Mouse (Mus musculus): ENCODE results near the gene Gsta3. TPM values are rescaled to one million over a fixed set of nuclear protein-coding genes. Genes with fewer than 3 reads are reported as not detected.
A peak's percentile ranks its signal among the peaks of the same experiment; 100 is the strongest.
"Not testable (repeated sequence)": the region's sequence is repeated elsewhere in the genome, so short reads cannot be mapped to it uniquely, and the experiment has no call there.

The Gsta3 gene
- total RNA-seq, 2 experiments from 2014 or later: not detected

DNA sequence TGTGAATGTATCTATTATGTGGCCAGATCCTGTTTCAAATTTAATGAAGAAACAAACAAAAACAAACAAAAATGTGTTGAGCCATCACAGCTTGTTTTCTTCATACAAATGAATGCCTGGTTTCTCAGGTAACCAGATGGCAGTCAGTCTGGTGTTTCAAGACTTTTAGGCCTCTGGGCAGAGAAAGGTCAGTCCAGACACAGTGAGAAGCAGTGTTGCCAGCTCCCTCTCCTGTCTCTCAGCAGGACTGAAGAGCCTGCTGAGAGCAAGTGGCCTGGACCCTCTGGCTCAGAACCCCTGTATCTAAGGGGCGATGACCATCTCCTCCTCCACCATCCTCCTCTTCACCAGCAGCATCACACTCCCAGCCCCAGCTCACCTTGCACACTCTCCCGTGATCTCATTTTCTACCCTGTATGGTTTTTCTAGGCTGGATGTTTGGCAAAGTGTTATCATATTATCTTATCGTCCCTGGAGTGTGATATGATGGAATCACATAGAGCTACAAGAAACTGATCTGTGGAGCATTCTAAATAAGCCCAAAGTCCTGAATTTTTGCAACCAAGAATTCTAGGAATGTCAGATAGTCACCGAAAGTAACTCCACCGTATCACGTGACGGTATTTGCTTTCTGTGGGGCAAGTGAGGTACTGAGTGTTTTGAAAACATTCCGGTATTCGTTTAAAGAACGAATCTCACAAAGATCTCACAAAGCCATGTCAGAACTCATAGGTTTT lies 12.3 kb downstream of the Gsta3 start:
- ATAC-seq (replicated peaks; ENCODE audit: low FRiP score, poor library complexity, severe bottlenecking): no peak

DNA sequence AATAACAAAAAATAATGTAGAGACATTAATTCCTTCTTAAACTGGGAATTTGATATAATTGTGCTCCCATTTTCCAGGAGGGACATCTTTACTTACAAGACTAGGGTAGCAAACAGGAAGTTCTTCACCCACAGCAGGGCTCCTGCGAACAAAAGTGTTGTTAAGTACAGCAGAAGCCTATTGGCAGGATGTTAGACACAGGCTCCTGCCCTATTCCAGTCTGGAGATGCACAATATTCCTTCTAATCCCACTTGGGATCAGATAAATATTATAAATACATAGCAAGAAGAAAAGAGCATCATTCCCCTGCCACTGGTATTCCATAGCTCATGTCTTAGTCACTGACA lies 12.9 kb downstream of the Gsta3 start:
- no peak for ATAC-seq (replicated peaks; ENCODE audit: low FRiP score, poor library complexity, severe bottlenecking)

DNA sequence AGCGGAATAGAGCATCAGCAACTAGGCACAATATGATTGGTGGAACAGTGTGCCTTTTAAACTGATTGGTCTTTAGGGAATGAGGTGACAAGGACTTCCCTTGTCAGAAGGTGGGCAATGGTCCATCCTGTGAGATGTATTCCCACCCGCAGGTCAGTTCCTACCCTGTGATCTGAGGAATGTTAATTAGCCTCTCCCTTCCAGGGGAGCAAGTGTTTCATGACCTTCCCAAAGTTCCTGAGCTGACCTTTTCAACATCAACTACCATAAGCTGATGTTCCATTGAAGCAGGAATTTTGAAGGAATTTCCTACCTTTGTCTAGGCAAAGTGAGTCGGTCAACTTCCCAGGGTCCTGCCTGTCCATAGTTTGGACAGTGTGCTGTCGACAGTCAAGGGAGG lies 13.5 kb downstream of the Gsta3 start:
- no peak for ATAC-seq (replicated peaks; ENCODE audit: low FRiP score, poor library complexity, severe bottlenecking)

DNA sequence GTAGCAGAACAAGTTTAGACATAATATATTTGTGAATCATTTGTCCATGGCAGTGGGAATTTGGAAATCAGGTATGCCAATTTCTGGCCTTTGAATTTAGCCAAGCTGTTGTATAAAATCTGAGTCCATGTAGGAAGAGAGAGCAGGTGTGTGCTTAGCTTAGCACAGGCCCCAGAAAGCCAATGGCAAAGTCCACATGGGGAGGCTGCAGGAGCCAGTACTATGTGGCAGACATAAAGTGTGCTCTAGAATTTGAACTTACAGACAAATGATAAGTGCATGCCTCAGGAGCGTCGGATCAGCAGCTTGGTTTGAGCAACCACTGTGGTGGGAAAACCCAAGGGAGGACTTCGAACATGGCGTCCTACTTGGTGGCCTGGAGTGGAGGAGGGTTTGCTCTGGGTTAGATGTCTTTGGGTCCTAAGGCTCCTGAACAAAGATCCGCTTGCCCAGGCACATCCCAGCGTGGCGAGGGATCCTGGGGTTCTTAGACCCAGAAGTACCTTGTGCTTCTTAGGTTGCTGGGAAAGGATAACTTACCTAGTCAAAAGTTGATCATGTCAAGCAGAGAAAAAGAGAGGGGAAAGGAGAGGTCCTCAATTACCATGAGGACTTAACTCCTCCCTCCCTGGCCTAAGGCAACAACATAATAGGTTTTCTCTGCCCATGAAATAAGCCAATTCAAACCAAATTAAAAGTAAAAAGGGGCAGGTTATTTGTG lies 15.4 kb downstream of the Gsta3 start:
- ATAC-seq (replicated peaks; ENCODE audit: low FRiP score, poor library complexity, severe bottlenecking): no peak

DNA sequence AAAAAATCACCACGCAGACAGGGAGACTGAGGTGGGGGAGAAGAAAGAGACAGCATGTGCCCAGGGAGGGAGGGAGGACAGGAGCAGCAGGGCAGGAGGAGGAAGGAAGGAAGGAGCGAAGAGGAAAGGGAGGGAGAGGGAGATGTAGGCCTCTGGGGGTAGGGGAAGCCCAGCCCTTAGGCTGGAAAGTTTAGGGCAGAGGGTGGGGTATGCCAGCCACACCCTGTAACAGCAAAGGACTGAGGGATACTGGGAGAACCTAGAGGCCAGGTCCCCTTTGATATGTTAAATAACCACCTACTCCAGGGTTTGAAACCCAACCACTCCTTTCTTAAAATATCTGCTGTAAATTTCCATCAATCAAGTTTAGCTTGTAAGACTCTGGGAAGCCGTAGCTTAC lies 16.0 kb downstream of the Gsta3 start:
- ATAC-seq (replicated peaks; ENCODE audit: low FRiP score, poor library complexity, severe bottlenecking): no peak

DNA sequence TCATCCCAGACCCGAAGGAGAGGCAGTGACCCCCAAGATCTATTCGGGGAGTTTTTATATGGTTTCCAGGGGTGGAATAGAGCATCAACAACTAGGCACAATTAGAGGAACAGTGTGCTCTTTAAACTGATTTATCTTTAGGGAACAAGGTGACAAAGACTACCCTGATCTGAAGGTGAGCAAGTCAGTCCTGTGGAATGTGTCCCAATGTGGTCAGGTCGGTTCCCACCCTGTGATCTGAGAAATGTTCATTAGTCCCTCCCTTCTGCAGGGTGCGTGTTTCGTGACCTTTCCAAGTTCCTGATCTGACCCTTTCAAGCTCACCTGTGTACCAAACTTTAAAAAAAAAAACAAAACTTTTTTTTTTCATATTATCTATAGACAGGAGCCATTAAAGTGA lies 16.5 kb downstream of the Gsta3 start:
- no peak for ATAC-seq (replicated peaks; ENCODE audit: low FRiP score, poor library complexity, severe bottlenecking)

DNA sequence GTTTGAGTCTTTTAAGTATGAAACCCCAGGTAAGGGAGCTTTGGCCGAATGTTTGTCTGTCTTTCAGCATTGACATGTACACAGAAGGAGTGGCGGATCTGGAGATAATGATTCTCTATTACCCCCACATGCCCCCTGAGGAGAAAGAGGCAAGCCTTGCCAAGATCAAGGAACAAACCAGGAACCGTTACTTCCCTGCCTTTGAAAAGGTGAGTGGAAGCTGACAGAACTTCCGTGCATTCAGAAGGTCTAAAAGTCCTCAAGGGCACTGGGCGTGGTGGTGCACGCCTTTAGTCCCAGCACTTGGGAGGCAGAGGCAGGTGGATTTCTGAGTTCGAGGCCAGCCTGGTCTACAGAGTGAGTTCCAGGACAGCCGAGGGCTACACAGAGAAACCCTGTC lies 19.6 kb downstream of the Gsta3 start:
- ATAC-seq (replicated peaks; ENCODE audit: low FRiP score, poor library complexity, severe bottlenecking): not testable (repeated sequence)

DNA sequence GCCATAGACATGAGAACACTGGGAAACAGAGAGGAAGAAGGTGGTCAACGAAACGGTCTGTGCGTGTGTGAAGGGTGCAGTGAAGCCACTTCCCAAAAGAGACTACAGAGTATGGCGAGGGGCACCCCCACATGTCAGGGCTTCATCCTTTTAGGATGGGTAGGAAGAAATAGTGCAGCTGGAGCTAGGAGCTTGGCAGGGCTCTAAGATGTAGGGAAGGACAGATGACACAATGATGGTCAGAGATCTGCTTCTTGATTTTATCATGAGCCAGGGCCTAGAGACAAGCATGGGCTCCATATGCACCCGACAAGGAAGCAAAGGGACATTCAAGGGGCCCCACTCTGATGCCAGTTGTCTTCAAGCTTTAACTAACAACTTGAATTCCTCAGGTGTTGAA lies 22.0 kb downstream of the Gsta3 start:
- no peak for ATAC-seq (replicated peaks; ENCODE audit: low FRiP score, poor library complexity, severe bottlenecking)

DNA sequence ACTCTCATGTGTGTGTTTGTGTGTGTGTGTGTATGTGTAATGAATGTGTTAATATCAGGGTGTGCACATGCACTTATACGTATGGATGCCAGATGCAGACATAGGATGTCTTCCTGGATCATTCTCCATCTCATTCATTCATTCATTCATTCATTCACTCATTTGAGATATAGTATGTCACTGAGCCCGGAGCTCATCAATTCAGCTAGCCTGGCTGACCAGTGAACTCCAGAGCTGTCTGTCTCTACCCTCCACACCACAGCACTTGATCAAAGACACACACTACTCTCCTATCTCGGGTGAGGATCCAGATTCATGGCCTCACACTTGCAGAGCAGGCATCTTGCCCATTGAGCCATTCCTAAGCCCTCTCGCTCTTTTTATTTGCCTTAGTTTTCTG lies 23.6 kb downstream of the Gsta3 start:
- no peak for ATAC-seq (replicated peaks; ENCODE audit: low FRiP score, poor library complexity, severe bottlenecking)

DNA sequence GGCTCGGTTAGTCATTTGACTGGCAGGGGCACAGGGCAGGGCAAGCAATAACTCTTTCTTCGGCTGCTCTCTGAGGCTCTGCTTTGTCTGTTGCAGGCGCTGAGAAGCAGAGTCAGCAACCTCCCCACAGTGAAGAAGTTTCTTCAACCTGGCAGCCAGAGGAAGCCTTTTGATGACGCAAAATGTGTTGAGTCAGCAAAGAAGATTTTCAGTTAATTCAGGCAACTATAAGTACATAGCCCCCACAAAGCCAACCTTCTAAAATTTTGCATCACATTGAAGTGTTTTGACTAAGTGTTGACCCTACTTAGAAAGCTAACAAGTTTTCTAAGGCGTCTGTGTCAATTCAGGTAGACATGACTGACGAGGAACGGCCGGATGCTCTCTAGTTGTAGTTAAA lies 24.4 kb downstream of the Gsta3 start:
- no peak for ATAC-seq (replicated peaks; ENCODE audit: low FRiP score, poor library complexity, severe bottlenecking)

DNA sequence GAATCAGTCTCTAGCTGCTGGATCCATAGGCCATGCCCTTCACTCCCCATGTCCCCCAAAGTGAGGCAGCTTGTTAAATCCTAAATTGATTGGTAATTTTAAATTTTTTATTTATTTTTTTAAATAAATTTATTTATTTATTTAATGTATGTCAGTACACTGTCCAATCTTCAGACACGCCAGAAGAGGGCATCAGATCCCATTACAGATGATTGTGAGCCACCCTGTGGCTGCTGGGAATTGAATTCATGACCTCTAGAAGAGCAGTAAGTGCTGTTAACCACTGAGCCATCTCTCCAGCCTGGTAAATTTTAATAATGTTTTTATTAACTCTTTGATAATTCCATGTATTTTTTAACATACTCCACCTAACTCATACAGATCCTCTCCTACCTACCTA lies 26.4 kb downstream of the Gsta3 start:
- ATAC-seq (replicated peaks; ENCODE audit: low FRiP score, poor library complexity, severe bottlenecking): no peak

DNA sequence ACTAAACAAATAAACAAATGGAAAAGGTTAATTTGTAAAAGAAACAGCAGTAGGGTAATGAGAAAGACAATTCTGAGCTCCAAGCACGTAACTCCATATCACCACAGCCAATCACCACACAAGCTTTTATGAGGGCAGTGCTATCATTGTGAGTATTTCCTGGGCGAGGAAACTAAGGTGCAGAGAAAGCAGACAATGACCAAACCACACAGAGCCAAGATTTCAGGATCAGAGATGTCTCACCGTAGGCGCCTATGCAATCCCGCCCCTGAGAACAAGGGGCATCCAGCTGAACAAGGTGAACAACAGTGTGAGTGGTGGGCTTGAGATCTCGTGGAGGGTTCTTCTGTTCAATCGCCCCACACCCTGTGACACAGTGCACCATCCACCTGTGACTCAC lies 27.1 kb downstream of the Gsta3 start:
- ATAC-seq (replicated peaks; ENCODE audit: low FRiP score, poor library complexity, severe bottlenecking): not testable (repeated sequence)

DNA sequence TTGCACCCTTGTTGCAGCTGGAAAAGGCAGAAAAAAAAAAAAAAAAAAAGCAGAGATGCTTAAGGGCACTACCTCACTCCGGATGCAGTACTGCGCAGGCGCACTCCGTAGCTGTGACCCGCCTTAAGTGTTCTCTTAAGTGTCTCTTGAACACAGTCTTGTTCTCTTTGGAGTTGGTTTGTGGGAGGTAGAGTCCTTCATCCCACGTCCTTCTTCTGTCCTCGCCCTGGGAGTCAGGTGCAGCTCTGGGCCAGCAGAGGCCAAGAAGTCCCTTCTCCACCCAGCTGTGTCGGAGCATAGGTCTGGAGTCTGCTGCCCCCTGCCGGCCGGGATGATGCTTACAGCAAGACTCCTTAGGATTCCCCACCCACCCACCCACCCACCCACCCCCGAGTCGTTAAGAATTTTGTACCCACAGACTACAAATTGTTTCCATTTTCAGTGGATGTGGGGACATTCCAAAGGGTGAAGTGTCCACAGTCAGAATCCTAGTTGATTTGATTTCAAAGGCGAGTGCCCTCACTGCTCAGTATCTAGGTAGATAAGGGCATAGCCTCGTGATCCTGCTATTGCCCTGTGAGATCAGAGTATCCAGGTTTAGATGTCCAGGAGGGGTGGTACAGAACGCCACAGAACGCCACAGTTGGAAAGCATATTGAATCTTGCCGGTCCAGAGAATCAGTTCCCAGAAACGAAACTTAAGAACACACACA lies 31.1 kb downstream of the Gsta3 start:
- no peak for ATAC-seq (replicated peaks; ENCODE audit: low FRiP score, poor library complexity, severe bottlenecking)

DNA sequence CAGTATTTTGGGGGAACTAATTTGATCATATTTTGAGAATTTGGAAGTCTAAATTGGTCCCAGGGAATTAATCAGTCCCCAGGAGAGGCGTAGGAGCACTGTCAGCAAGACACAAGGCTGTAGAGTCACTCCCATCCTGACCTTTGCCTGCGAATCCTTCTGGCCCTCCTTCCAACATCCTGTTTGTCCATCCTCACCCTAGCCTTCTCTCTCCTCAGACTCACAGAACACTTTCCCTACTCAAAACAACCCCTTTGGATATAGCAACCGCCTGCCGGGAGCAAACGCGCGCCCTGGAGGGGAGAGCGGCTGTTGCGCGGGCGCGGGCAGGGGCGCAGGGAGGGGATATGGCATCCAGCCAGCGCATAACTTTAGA lies 31.7 kb downstream of the Gsta3 start:
- no peak for ATAC-seq (replicated peaks; ENCODE audit: low FRiP score, poor library complexity, severe bottlenecking)

DNA sequence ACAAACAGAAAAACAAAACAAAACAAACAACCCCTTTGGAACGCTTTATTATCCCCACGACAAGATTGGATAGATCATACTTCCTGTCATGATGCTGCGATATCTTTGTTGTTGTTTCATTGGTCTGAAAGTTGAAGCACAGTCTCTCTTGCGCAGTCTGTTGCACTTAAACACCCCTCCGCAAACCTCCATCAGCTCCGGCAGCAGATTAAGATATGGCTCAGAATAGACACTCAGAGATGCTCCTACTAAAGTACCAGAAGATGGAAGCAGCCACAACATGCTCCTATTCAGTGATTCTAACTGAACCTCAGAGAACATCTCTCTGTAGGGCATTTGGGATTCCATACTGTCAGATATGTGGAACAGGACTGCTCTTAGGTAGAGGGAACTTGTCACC lies 32.7 kb downstream of the Gsta3 start:
- ATAC-seq (replicated peaks; ENCODE audit: low FRiP score, poor library complexity, severe bottlenecking): no peak

DNA sequence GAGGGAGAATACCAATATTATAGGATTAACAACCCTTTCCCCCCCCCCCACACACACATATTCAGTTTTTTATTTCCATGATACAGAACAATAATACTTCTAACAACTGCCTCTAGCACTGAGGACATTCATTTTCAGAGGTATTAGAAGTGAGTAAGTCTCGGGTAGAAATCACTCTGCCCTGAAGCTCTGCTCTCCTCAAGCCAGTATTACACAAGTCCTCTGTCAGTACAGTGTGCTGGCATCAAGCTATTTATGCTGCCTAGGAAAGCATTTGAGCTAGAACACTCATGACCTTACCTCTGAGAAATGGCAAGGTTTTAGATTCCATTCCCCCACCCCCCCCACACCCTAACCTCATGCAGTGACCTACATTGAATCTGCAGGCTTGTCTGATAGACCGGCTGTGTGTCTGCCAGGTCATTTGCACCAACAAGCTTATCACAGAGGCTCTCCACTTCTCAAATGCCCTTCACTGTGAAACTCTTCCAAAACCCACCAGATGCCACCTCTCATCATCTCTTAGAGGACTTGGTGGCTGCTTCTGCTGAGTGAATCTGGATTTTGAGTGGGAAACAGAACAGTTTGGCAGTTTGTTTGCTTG lies 34.1 kb downstream of the Gsta3 start:
- ATAC-seq (replicated peaks; ENCODE audit: low FRiP score, poor library complexity, severe bottlenecking): no peak

DNA sequence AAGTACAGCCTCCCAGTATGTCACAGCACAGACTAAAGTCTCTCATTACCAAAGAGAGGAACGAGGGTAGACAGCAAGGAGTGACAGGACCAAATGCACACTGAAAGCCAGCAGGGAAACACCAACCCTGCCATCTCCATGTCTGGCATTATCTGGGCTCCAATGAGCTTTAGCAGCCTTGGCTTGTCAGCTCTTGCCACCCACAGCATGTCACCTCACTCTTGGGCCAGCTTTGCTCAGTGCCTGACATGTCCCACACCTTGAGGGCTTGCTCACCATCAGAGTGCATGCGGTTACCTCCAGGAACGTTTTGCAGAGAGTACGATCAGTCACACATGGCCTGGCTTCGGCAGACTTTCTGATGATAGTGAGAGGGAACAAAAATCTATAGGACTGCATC lies 35.0 kb downstream of the Gsta3 start:
- not testable (repeated sequence) for ATAC-seq (replicated peaks; ENCODE audit: low FRiP score, poor library complexity, severe bottlenecking)

DNA sequence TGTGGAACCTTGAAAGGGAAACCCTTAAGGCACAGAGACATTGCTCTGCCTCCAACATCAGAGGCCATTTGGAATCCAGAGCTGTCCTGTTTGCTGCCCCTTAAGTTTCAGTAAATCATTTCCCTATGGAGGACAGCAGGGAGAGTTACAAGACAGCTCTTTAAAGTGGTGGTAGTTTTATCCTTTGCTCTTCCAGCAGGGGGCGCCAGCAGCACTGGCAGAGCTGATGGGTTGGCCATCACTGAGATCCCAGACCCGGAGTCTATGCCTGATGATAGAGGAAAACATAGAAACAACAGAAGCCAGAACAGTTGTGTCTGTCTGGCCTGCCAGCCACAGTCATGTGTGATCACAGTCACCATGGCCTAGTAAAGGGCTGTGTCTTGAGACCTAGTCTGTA lies 35.8 kb downstream of the Gsta3 start:
- ATAC-seq (replicated peaks; ENCODE audit: low FRiP score, poor library complexity, severe bottlenecking): peak; percentile 67

DNA sequence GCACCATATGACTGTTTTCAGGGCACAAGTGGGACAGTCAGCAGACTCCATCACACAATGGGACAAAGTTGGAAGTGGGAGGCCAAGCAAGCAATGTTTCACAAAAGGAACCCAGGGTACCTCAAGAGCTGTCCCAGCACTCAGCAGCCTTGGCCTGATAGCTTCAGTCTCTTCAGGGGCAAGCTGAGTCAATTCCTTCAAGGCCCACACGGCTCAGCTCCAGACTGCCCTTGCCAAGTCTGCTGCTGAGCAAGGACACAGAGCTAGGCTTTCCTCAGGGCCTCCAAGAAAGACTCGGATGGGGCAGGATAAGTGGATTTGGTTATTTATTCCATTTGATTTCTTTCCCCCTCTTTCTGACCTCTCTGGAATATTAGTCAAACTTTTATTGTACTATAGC lies 39.9 kb downstream of the Gsta3 start:
- no peak for ATAC-seq (replicated peaks; ENCODE audit: low FRiP score, poor library complexity, severe bottlenecking)

DNA sequence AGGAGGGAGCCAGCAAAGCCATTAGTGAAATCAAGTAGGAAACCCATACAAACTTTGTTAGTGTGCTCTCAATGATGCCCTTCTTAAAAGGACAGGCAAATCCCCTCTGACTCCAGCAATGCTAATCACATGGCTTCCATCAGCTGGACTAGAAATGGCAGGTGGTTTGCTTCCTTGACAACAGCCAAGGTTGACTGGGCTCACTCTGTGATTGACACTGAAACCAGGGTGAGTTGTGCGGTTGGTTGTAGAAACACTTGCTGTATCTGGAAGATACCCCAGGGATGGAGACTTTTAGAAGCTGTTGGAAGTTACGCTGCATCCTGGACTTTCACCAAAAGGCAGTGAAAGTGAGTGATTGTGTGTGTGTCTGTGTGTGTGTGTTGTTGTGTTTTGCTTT lies 44.3 kb downstream of the Gsta3 start:
- not testable (repeated sequence) for ATAC-seq (replicated peaks; ENCODE audit: low FRiP score, poor library complexity, severe bottlenecking)

DNA sequence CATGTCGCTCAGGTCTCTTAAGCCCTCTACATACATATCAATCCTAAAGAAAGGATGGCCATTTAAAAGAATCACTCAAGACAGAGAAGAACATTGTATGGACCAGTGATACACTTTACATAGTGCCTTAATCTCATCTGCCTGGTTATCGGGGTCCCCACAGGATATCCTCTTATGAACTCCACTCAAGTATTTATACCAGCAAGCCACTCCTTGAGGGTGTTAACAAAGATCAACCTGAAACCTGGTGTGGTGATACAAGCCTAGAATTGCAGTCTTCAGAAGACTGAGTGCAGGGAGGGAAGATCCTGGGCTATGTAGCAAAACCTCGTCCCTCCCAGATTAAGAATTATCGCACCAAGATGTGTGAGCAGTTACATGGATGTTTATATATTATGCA lies 51.0 kb downstream of the Gsta3 start:
- no peak for ATAC-seq (replicated peaks; ENCODE audit: low FRiP score, poor library complexity, severe bottlenecking)
